In the genomic region with DNA sequence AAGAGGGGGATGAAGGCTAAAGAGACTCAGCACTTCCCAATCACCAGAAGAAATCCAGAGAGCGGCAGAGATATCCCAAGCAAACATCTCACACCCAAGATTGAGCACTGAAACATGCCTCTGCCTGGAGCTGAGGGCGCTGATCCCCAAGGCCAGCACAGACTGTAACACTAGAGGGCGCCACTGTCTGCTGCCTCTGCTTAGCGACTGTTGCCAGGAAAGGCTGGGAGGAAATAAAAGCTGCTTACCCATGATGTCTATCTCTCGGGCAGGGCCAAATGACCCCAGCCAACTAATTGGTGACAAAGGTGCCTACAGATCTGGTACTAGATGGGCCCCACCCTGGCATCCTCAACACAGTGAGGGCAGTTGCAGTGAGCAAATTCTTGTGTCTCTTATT, we compare ENCODE assay signal across 8 mouse cellular contexts. TPM values are rescaled to one million over a fixed set of nuclear protein-coding genes. Genes with fewer than 3 reads are reported as not detected.
A peak's percentile ranks its signal among the peaks of the same experiment; 100 is the strongest.
DNase-seq lines count a peak whose midpoint lies in the region; ATAC-seq and TF ChIP-seq lines count a peak whose summit lies in the region.

No protein-coding gene starts in this region.

- 36% methylated on average over 5 of the region's 5 CpGs for whole genome bisulfite sequencing in heart, postnatal 0 days
- 30% methylated on average over 5 of the region's 5 CpGs for WGBS in heart, embryonic 11.5 days (ENCODE audit: insufficient replicate concordance)

- no peak for TF ChIP-seq EP300 in heart, postnatal 0 days (IDR thresholded peaks at IDR 0.05; ENCODE audit: low read depth)

- H3K27ac ChIP-seq in heart, postnatal 0 days (ENCODE audit: low read depth), result no peak overlapping the region
- no peak overlapping the region for H3K27ac ChIP-seq in heart, embryonic 11.5 days (ENCODE audit: low read depth, low read length)

- ATAC-seq in heart, postnatal 0 days (ENCODE audit: insufficient read depth, low read depth), result no peak; the same call in 1 of the 2 replicates
- no peak for ATAC-seq in heart, embryonic 11.5 days (replicated peaks; ENCODE audit: insufficient number of reproducible peaks, low FRiP score, low TSS enrichment)

- no peak overlapping the region for H3K4me3 ChIP-seq in heart, postnatal 0 days (ENCODE audit: low read depth, low read length)
- H3K4me3 ChIP-seq in heart, embryonic 11.5 days (ENCODE audit: low read depth, low read length), result no peak overlapping the region

- no peaks in the 10 kb centered on the region for H3K36me3 ChIP-seq in heart, postnatal 0 days (replicated peaks; ENCODE audit: control insufficient read depth, insufficient read depth, low read length)
- H3K36me3 ChIP-seq in heart, embryonic 11.5 days (ENCODE audit: control insufficient read depth, insufficient read depth, low read length), result no peaks in the 10 kb centered on the region

- no peaks in the 10 kb centered on the region for H3K27me3 ChIP-seq in heart, postnatal 0 days (ENCODE audit: control insufficient read depth, insufficient read depth, low read length)
- no peaks in the 10 kb centered on the region for H3K27me3 ChIP-seq in heart, embryonic 11.5 days (ENCODE audit: control insufficient read depth, insufficient read depth, low read length)

- TF ChIP-seq CTCF in heart, postnatal 0 days (IDR thresholded peaks at IDR 0.05; ENCODE audit: low read depth), result peak; percentile 55

- H3K4me2 ChIP-seq in heart, postnatal 0 days (ENCODE audit: low read depth, low read length), result no peak overlapping the region
- no peak overlapping the region for H3K4me2 ChIP-seq in heart, embryonic 11.5 days

- H3K4me1 ChIP-seq in heart, postnatal 0 days (ENCODE audit: control insufficient read depth, insufficient read depth), result no peaks in the 10 kb centered on the region
- H3K4me1 ChIP-seq in heart, embryonic 11.5 days (ENCODE audit: control insufficient read depth, insufficient read depth, low read length), result no peaks in the 10 kb centered on the region

- H3K9ac ChIP-seq in heart, postnatal 0 days (replicated peaks; ENCODE audit: low read depth, low read length), result no peak overlapping the region
- H3K9ac ChIP-seq in heart, embryonic 11.5 days (ENCODE audit: low read depth, low read length), result no peak overlapping the region

- no peaks in the 10 kb centered on the region for H3K9me3 ChIP-seq in heart, postnatal 0 days (replicated peaks; ENCODE audit: control insufficient read depth, low read length)
- H3K9me3 ChIP-seq in heart, embryonic 11.5 days (replicated peaks; ENCODE audit: control insufficient read depth, low read length), result no peaks in the 10 kb centered on the region

- no peak for DNase-seq in heart, postnatal 0 days (ENCODE audit: low spot score)
- DNase-seq in urinary bladder, adult 18-20 months (ENCODE audit: low spot score in 2 of 2), result peak; percentile 23 to 45
- no peak for DNase-seq in urinary bladder, postnatal 10 days (ENCODE audit: low spot score)
- peak; percentile 37 for DNase-seq in kidney, postnatal 10 days
- DNase-seq in urinary bladder, postnatal 36 days (ENCODE audit: low spot score in 2 of 2), result peak; percentile 20 to 62
- no peak for DNase-seq in right cerebral cortex, postnatal 14 days
- no peak for DNase-seq in heart, adult 18-20 months

RNA-seq across cellular contexts. Expression of a gene that starts 11.9 kb away (rescaled TPM):
- total RNA-seq in heart, postnatal 0 days (2014; rRNA removed; ENCODE audit: low replicate concordance), result not detected in 2 replicates
- polyA plus RNA-seq in heart, postnatal 0 days (2015; fragmentation: Nextera tagmentation; extraction: Ambion mirVana), result not detected in 2 replicates
- 0.16 TPM in 1 of 2 replicates, not detected in the other for polyA plus RNA-seq in heart, embryonic 11.5 days (2014; fragmentation: Nextera tagmentation; extraction: Ambion mirVana)
- total RNA-seq in heart, adult 18-20 months (2021), result not detected

RNA-seq across cellular contexts. Expression of a gene that starts 19.1 kb away (rescaled TPM):
- total RNA-seq in heart, postnatal 0 days (2014; rRNA removed; ENCODE audit: low replicate concordance), result 8.4 and 10.9 TPM in 2 replicates
- polyA plus RNA-seq in heart, postnatal 0 days (2015; fragmentation: Nextera tagmentation; extraction: Ambion mirVana), result 0.14 and 0.34 TPM in 2 replicates
- 0.42 TPM in 1 of 2 replicates, not detected in the other for polyA plus RNA-seq in heart, embryonic 11.5 days (2014; fragmentation: Nextera tagmentation; extraction: Ambion mirVana)
- 1 to 10 TPM in 1 of 2 experiments, under 1 TPM in 1; 0.30 to 1.4 TPM for total RNA-seq in heart, adult 18-20 months (2021)

RNA-seq across cellular contexts. Expression of a gene that starts 35.7 kb away (rescaled TPM):
- 0.08 TPM in 1 of 2 replicates, not detected in the other for total RNA-seq in heart, postnatal 0 days (2014; rRNA removed; ENCODE audit: low replicate concordance)
- polyA plus RNA-seq in heart, postnatal 0 days (2015; fragmentation: Nextera tagmentation; extraction: Ambion mirVana), result 0.11 and 0.14 TPM in 2 replicates
- polyA plus RNA-seq in heart, embryonic 11.5 days (2014; fragmentation: Nextera tagmentation; extraction: Ambion mirVana), result 0.04 and 0.21 TPM in 2 replicates
- under 1 TPM in 1 of 2 experiments, not detected in 1; 0.10 TPM for total RNA-seq in heart, adult 18-20 months (2021)

Comparison
In these comparisons a context has a peak if more than half of its experiments do, and no peak if none do; other contexts are left out.
1. DNase-seq: peak in urinary bladder, adult 18-20 months (2 of 2), kidney, postnatal 10 days (single experiment) and urinary bladder, postnatal 36 days (2 of 2); none in heart, postnatal 0 days (single experiment), urinary bladder, postnatal 10 days (single experiment), right cerebral cortex, postnatal 14 days (single experiment) and heart, adult 18-20 months (0 of 2).